Mouse (Mus musculus) kidney, adult 2 months (tissue): ENCODE data around the gene Sox6. TPM values are rescaled to one million over a fixed set of nuclear protein-coding genes. Genes with fewer than 3 reads are reported as not detected.

ENCODE experiments used
- DNase-seq: peaks from one replicate; pipeline ENCODE4 v3.0.0; 2021
- H3K27ac ChIP-seq: fragments of 200-500 bp; 2 replicates; pipeline ENCODE4 v1.5.1; 2012; ENCODE audit warnings: low read depth, low read length, control low read depth, inconsistent platforms; ENCODE audit not compliant: insufficient read depth
- H3K27me3 ChIP-seq: fragments of 200-500 bp; replicated peaks from 2 replicates; pipeline ENCODE4 v1.6.1; 2012; ENCODE audit warnings: mild to moderate bottlenecking, moderate library complexity, low read length, inconsistent platforms; ENCODE audit not compliant: control insufficient read depth, insufficient read depth
- H3K36me3 ChIP-seq: fragments of 200-500 bp; 2 replicates; pipeline ENCODE4 v1.6.1; 2012; ENCODE audit warnings: mild to moderate bottlenecking, moderate library complexity, low read length, inconsistent platforms; ENCODE audit not compliant: control insufficient read depth, insufficient read depth
- H3K4me1 ChIP-seq: fragments of 200-500 bp; 2 replicates; pipeline ENCODE4 v1.6.1; 2011; ENCODE audit warnings: low read length; ENCODE audit not compliant: control insufficient read depth, insufficient read depth
- H3K4me3 ChIP-seq: fragments of 200-500 bp; 2 replicates; pipeline ENCODE4 v1.5.1; 2011; ENCODE audit warnings: mild to moderate bottlenecking, low read depth, low read length, control low read depth; ENCODE audit not compliant: insufficient read depth
- CTCF ChIP-seq: fragments of 200-500 bp; conservative IDR thresholded peaks from 2 replicates; pipeline ENCODE4 v1.5.1; 2011; ENCODE audit warnings: low read depth, mild to moderate bottlenecking, control low read depth, low read length, moderate library complexity, mixed read lengths; ENCODE audit not compliant: insufficient read depth, insufficient read length
- POLR2A ChIP-seq: fragments of 200-500 bp; IDR thresholded peaks from one replicate; pipeline ENCODE4 v1.6.1; 2011; ENCODE audit warnings: low read depth, low read length, control low read depth
- WGBS: fragments of 180-500 bp; shearing (Covaris S2); methylation state at CpG from one replicate; pipeline ENCODE4 v1.1.7; 2018; 5-methylcytosine and 5-hydroxymethylcytosine counted together
- polyA plus RNA-seq: library from polyadenylated mRNA; depleted of rRNA; stranded (reverse); fragments of >200 nt; gene quantifications from 2 replicates; pipeline ENCODE4 v1.2.3, GENCODE M21; 2012

The Sox6 gene
- polyA plus RNA-seq, 1 experiment = 37.1 TPM

GRCm38 (mm10) chr7:115506385-115506784, 532.2 kb downstream of the Sox6 start:
- 87% methylated on average over 6 of the region's 6 CpGs for WGBS

GRCm38 (mm10) chr7:115501497-115501896, 537.1 kb downstream of the Sox6 start:
- no peak for DNase-seq
- 0 out of 2 replicates have a peak, but pooled peaks cover 4% of the 10 kb centered on the region for H3K4me1 ChIP-seq
- no peaks in the 10 kb centered on the region for H3K27me3 ChIP-seq
- no peaks in the 10 kb centered on the region for H3K36me3 ChIP-seq
- H3K4me3 ChIP-seq = no peak overlapping the region
- no peak for TF ChIP-seq POLR2A
- TF ChIP-seq CTCF = no peak
- no peak overlapping the region for H3K27ac ChIP-seq
- WGBS = 75% methylated on average over 3 of the region's 3 CpGs

More at GRCm38 (mm10) chr7:115506385-115506784, 532.2 kb downstream of the Sox6 start:
- TF ChIP-seq CTCF (no peak), POLR2A (no peak)
- Histone ChIP-seq H3K4me1 (no peaks in the 10 kb centered on the region), H3K36me3 (no peaks in the 10 kb centered on the region), H3K27me3 (no peaks in the 10 kb centered on the region), H3K27ac (no peak overlapping the region), H3K4me3 (no peak overlapping the region)
- no peak for DNase-seq

- no peak for DNase-seq
- TF ChIP-seq POLR2A (no peak), CTCF (no peak)
- no peaks in the 10 kb centered on the region for H3K36me3 ChIP-seq
- no peaks in the 10 kb centered on the region for H3K27me3 ChIP-seq
- H3K27ac ChIP-seq = no peak overlapping the region
- H3K4me1 ChIP-seq = 0 out of 2 replicates have a peak, but pooled peaks cover 4% of the 10 kb centered on the region
- no peak overlapping the region for H3K4me3 ChIP-seq
Measured at GRCm38 (mm10) chr7:115500825-115501224, 537.8 kb downstream of the Sox6 start.

DNA sequence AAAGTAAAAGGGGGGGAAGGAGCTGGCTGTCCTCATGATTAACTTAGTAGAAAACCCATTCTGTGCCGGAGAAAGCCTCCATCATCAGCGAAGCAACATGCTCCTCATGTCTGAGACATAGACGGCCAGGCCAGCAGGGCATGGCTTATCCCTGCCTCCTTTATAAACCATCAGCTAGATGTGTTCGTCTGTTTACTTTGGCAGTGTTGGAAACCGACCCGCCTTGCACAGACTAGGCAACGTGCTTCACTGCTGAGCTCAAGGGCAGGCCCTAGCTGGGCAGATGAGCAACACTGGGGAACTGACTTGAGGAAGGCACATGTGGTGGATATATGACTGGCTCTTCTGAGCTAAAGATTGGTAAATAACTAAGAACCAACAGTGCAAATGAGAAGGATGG, 538.4 kb downstream of the Sox6 start:
- H3K36me3 ChIP-seq = no peaks in the 10 kb centered on the region
- WGBS = 51% methylated on average over 7 of the region's 7 CpGs
- no peak for DNase-seq
- H3K4me3 ChIP-seq = no peak overlapping the region
- H3K27me3 ChIP-seq = no peaks in the 10 kb centered on the region
- 0 out of 2 replicates have a peak, but pooled peaks cover 4% of the 10 kb centered on the region for H3K4me1 ChIP-seq
- no peak overlapping the region for H3K27ac ChIP-seq
- TF ChIP-seq CTCF (no peak), POLR2A (no peak)

- no peak for TF ChIP-seq POLR2A
- no peak for TF ChIP-seq CTCF
- no peak overlapping the region for H3K4me3 ChIP-seq
- DNase-seq = no peak
- H3K4me1 ChIP-seq = no peaks in the 10 kb centered on the region
- no peak overlapping the region for H3K27ac ChIP-seq
- peaks cover 3% of the 10 kb centered on the region; the same call in 1 of the 2 replicates for H3K36me3 ChIP-seq
- WGBS = 73% methylated on average over 5 of the region's 5 CpGs
- H3K27me3 ChIP-seq = no peaks in the 10 kb centered on the region
Measured at GRCm38 (mm10) chr7:115491721-115492120, 546.9 kb downstream of the Sox6 start.

- TF ChIP-seq POLR2A (no peak), CTCF (peak; percentile 36)
- no peak for DNase-seq
- H3K27ac ChIP-seq = no peak overlapping the region
- no peak overlapping the region for H3K4me3 ChIP-seq
- no peaks in the 10 kb centered on the region for H3K27me3 ChIP-seq
- WGBS = 67% methylated on average over 10 of the region's 10 CpGs
- peaks cover 3% of the 10 kb centered on the region; the same call in 1 of the 2 replicates for H3K36me3 ChIP-seq
- no peaks in the 10 kb centered on the region for H3K4me1 ChIP-seq
Measured at GRCm38 (mm10) chr7:115489608-115490007, 549.0 kb downstream of the Sox6 start.

DNA sequence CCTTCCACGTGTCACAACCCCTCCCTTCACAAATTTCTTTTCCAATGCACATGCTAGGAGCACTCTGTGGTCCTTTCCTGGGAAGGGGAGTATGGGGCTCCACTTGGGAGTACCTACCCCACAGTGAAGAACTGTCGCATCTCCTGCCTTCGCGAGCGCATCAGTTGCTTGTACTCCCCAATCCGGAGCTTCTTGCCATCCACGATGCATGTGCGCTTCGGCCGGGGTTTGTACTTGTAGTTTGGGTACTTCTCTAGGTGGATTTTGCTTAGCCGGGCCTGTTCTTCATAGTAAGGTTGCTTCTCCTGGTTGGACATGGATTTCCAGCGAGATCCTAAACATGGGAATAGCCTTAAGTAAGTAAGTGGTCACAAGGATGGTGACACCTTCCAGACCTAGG, 552.2 kb downstream of the Sox6 start:
- no peak for DNase-seq
- Histone ChIP-seq H3K27me3 (no peaks in the 10 kb centered on the region), H3K4me1 (no peaks in the 10 kb centered on the region), H3K27ac (no peak overlapping the region), H3K36me3 (peaks cover 5% of the 10 kb centered on the region; the same call in 1 of the 2 replicates), H3K4me3 (no peak overlapping the region)
- 93% methylated on average over 12 of the region's 12 CpGs for WGBS
- TF ChIP-seq CTCF = no peak
- no peak for TF ChIP-seq POLR2A

GRCm38 (mm10) chr7:115485664-115486409, 552.8 kb downstream of the Sox6 start:
- H3K27me3 ChIP-seq = no peaks in the 10 kb centered on the region
- no peak for DNase-seq
- 87% methylated on average over 2 of the region's 2 CpGs for WGBS
- no peaks in the 10 kb centered on the region for H3K4me1 ChIP-seq
- no peak overlapping the region for H3K4me3 ChIP-seq
- TF ChIP-seq POLR2A (no peak), CTCF (no peak)
- H3K36me3 ChIP-seq = peaks cover 5% of the 10 kb centered on the region; the same call in 1 of the 2 replicates
- H3K27ac ChIP-seq = no peak overlapping the region
